ENCODE assay signal across 8 mouse cellular contexts in genomic region chr12:84771981-84772520, GRCm38 (mm10). TPM values are rescaled to one million over a fixed set of nuclear protein-coding genes. Genes with fewer than 3 reads are reported as not detected.
DNase-seq lines count a peak whose midpoint lies in the region; ATAC-seq and TF ChIP-seq lines count a peak whose summit lies in the region.

No protein-coding gene starts in this region.

- peak overlapping the region; percentile 78 for H3K9ac ChIP-seq in CH12.LX (ENCODE audit: insufficient read depth, low read depth)
- peak overlapping the region; percentile 78 for H3K9ac ChIP-seq in forebrain, embryonic 14.5 days (ENCODE audit: low read length)
- peak overlapping the region; percentile 88 for H3K9ac ChIP-seq in liver, postnatal 0 days (replicated peaks)

- under 1% methylated on average over 10 of the region's 10 CpGs for WGBS in forebrain, embryonic 14.5 days
- 4% methylated on average over 10 of the region's 10 CpGs for WGBS in liver, postnatal 0 days (ENCODE audit: insufficient replicate concordance)

- peaks cover 48% of the 10 kb centered on the region for H3K36me3 ChIP-seq in erythroblast, embryonic 14.5 days (ENCODE audit: control insufficient read depth)
- H3K36me3 ChIP-seq in CH12.LX (replicated peaks in 1 of 2; ENCODE audit: control insufficient read depth in 1 of 2, insufficient read depth in 1 of 2, low read length in 1 of 2), result peaks cover 5 to 38% of the 10 kb centered on the region in 2 experiments
- H3K36me3 ChIP-seq in forebrain, embryonic 14.5 days (ENCODE audit: control insufficient read depth, insufficient read depth, low read length), result peaks cover 12% of the 10 kb centered on the region
- H3K36me3 ChIP-seq in liver, postnatal 0 days (replicated peaks; ENCODE audit: insufficient read depth, low read length), result peaks cover 6% of the 10 kb centered on the region; the same call in 1 of the 2 replicates

- peak overlapping the region; percentile 79 for H3K4me3 ChIP-seq in erythroblast, embryonic 14.5 days (replicated peaks)
- H3K4me3 ChIP-seq in CH12.LX (replicated peaks in 1 of 3; ENCODE audit: low read depth in 2 of 3, low read length in 2 of 3, poor library complexity in 1 of 3), result peak overlapping the region; percentile 67 to 95 (median 82)
- H3K4me3 ChIP-seq in forebrain, embryonic 14.5 days (ENCODE audit: low read depth, low read length), result peak overlapping the region; percentile 72
- H3K4me3 ChIP-seq in liver, postnatal 0 days (ENCODE audit: low read depth, low read length), result peak overlapping the region; percentile 95

- TF ChIP-seq POLR2A in CH12.LX (IDR thresholded peaks at IDR 0.05; ENCODE audit: low read depth, low read length), result no peak

- no peak for TF ChIP-seq CTCF in CH12.LX (conservative IDR thresholded peaks at IDR 0.05 in 1 of 2, IDR thresholded peaks at IDR 0.05 in 1 of 2; ENCODE audit: low read depth in 2 of 2, low read length in 2 of 2)
- TF ChIP-seq CTCF in liver, postnatal 0 days (IDR thresholded peaks at IDR 0.05; ENCODE audit: low read depth), result no peak

- H3K27me3 ChIP-seq in erythroblast, embryonic 14.5 days (ENCODE audit: control insufficient read depth), result no peaks in the 10 kb centered on the region
- no peaks in the 10 kb centered on the region for H3K27me3 ChIP-seq in CH12.LX (replicated peaks)
- no peaks in the 10 kb centered on the region for H3K27me3 ChIP-seq in forebrain, embryonic 14.5 days (replicated peaks; ENCODE audit: control insufficient read depth, insufficient read depth, low read length)
- no peaks in the 10 kb centered on the region for H3K27me3 ChIP-seq in liver, postnatal 0 days (ENCODE audit: insufficient read depth, low read length)

- no peak overlapping the region for H3K27ac ChIP-seq in CH12.LX (ENCODE audit: insufficient read depth, low read depth)
- peak overlapping the region; percentile 89 for H3K27ac ChIP-seq in forebrain, embryonic 14.5 days (ENCODE audit: low read depth, low read length)
- peak overlapping the region; percentile 97 for H3K27ac ChIP-seq in liver, postnatal 0 days (ENCODE audit: low read depth)

- ATAC-seq in erythroblast, adult 5-6 weeks (replicated peaks; ENCODE audit: low FRiP score, poor library complexity, severe bottlenecking), result no peak
- ATAC-seq in forebrain, embryonic 14.5 days, result no peak
- no peak for ATAC-seq in liver, postnatal 0 days
- ATAC-seq in megakaryocyte-erythroid progenitor cell, adult 5-6 weeks (replicated peaks; ENCODE audit: low FRiP score, low TSS enrichment, poor library complexity, severe bottlenecking), result no peak

- dilution Hi-C loops in CH12.LX (cut with MboI; ENCODE audit: extremely low pct_ligation_motif_present, extremely low pct_unique_long_range_greater_than_20kb, low sequenced_read_pairs), result no loop called here

- H3K79me2 ChIP-seq in CH12.LX (replicated peaks; ENCODE audit: control insufficient read depth, extremely low read depth, insufficient read depth, poor library complexity, severe bottlenecking), result 0 out of 2 replicates have a peak, but pooled peaks cover 3% of the 10 kb centered on the region

- in situ Hi-C loops in CH12.LX (cut with MboI; ENCODE audit: low pct_ligation_motif_present, low pct_unique_long_range_greater_than_20kb, low sequenced_read_pairs), result no loop called here

- no peak for DNase-seq in CH12.LX (ENCODE audit: extremely low read depth)
- DNase-seq in forebrain, embryonic 14.5 days (ENCODE audit: low spot score), result peak; percentile 49
- DNase-seq in liver, postnatal 0 days, result no peak
- DNase-seq in frontal cortex, postnatal 25 days (ENCODE audit: low spot score in 2 of 2), result no peak
- no peak for DNase-seq in lung, postnatal 10 days

- H3K9me3 ChIP-seq in erythroblast, embryonic 14.5 days (ENCODE audit: control insufficient read depth, low read length), result no peaks in the 10 kb centered on the region
- H3K9me3 ChIP-seq in CH12.LX (replicated peaks; ENCODE audit: low read length), result no peaks in the 10 kb centered on the region
- no peaks in the 10 kb centered on the region for H3K9me3 ChIP-seq in forebrain, embryonic 14.5 days (replicated peaks; ENCODE audit: control insufficient read depth, low read length)
- H3K9me3 ChIP-seq in liver, postnatal 0 days (ENCODE audit: low read length), result no peaks in the 10 kb centered on the region

- no peak for TF ChIP-seq EP300 in CH12.LX (IDR thresholded peaks at IDR 0.05; ENCODE audit: low read length)
- no peak for TF ChIP-seq EP300 in liver, postnatal 0 days (IDR thresholded peaks at IDR 0.05; ENCODE audit: low read depth)

- no peak for TF ChIP-seq RAD21 in CH12.LX (IDR thresholded peaks at IDR 0.05; ENCODE audit: low read depth, low read length)

- peaks cover 54% of the 10 kb centered on the region for H3K4me1 ChIP-seq in erythroblast, embryonic 14.5 days (ENCODE audit: control insufficient read depth)
- peaks cover 16 to 51% of the 10 kb centered on the region in 2 experiments for H3K4me1 ChIP-seq in CH12.LX (ENCODE audit: control insufficient read depth in 1 of 2, insufficient read depth in 2 of 2)
- H3K4me1 ChIP-seq in forebrain, embryonic 14.5 days (ENCODE audit: control insufficient read depth, insufficient read depth, low read length), result peaks cover 23% of the 10 kb centered on the region
- peaks cover 46% of the 10 kb centered on the region for H3K4me1 ChIP-seq in liver, postnatal 0 days (ENCODE audit: insufficient read depth)

- H3K4me2 ChIP-seq in CH12.LX (ENCODE audit: insufficient read depth, low read depth, poor library complexity, severe bottlenecking), result peak overlapping the region; percentile 84
- H3K4me2 ChIP-seq in forebrain, embryonic 14.5 days (ENCODE audit: low read length), result peak overlapping the region; percentile 77
- peak overlapping the region; percentile 90 for H3K4me2 ChIP-seq in liver, postnatal 0 days (ENCODE audit: low read depth, low read length)

TF ChIP-seq in CH12.LX, 34 proteins besides CTCF, POLR2A, EP300 and RAD21:
- no peak for TF ChIP-seq RCOR1 (conservative IDR thresholded peaks at IDR 0.05; ENCODE audit: low read depth, low read length)
- TF ChIP-seq SMC3 (IDR thresholded peaks at IDR 0.05; ENCODE audit: low read depth, low read length), result no peak
- TF ChIP-seq TCF12 (IDR thresholded peaks at IDR 0.05; ENCODE audit: low read depth, low read length), result no peak
- TF ChIP-seq JUN (IDR thresholded peaks at IDR 0.05; ENCODE audit: insufficient read depth, low read depth, low read length), result no peak
- TF ChIP-seq GABPA (IDR thresholded peaks at IDR 0.05; ENCODE audit: insufficient replicate concordance, low read depth, low read length), result no peak
- TF ChIP-seq ZNF384 (IDR thresholded peaks at IDR 0.05; ENCODE audit: low read depth, low read length), result no peak
- TF ChIP-seq ELF1 (IDR thresholded peaks at IDR 0.05; ENCODE audit: low read depth, low read length), result no peak
TF ChIP-seq in CH12.LX: peak in this region for 0.

RNA-seq across cellular contexts. Expression of gene Npc2, which starts 0.9 kb away (rescaled TPM):
- polyA plus RNA-seq in erythroblast, embryonic 14.5 days (2012), result 5.0 TPM in 2 replicates
- total RNA-seq in erythroblast, adult 5-6 weeks (2015; ENCODE audit: low replicate concordance), result 37.2 and 37.7 TPM in 2 replicates
- 26.9 and 30.6 TPM in 2 replicates for total RNA-seq in erythroblast, adult 5-6 weeks (2017; ENCODE audit: low replicate concordance)
- 63.7 and 73.4 TPM in 2 replicates for total RNA-seq in CH12.LX (2012; rRNA removed)
- 97.5 and 98.5 TPM in 2 replicates for total RNA-seq in CH12.LX (2014; rRNA removed)
- 80.3 and 89.0 TPM in 2 replicates for polyA plus RNA-seq in CH12.LX (2012; ENCODE audit: insufficient read length, low read depth)
- 72.5 and 76.4 TPM in 2 replicates for polyA plus RNA-seq in forebrain, embryonic 14.5 days (2014; fragmentation: Nextera tagmentation; extraction: Ambion mirVana)
- polyA plus RNA-seq in liver, postnatal 0 days (2015; fragmentation: Nextera tagmentation; extraction: Ambion mirVana), result 29.7 and 30.0 TPM in 2 replicates
- total RNA-seq in megakaryocyte-erythroid progenitor cell, adult 5-6 weeks (2014; fragmentation: Nextera tagmentation), result 50.9 and 53.2 TPM in 2 replicates
- 34.6 and 41.4 TPM in 2 replicates for total RNA-seq in megakaryocyte-erythroid progenitor cell, adult 5-6 weeks (2017)

RNA-seq across cellular contexts. Expression of gene Isca2, which starts 1.0 kb away (rescaled TPM):
- 9.7 and 10.3 TPM in 2 replicates for polyA plus RNA-seq in erythroblast, embryonic 14.5 days (2012)
- 94.7 and 120 TPM in 2 replicates for total RNA-seq in erythroblast, adult 5-6 weeks (2015; ENCODE audit: low replicate concordance)
- total RNA-seq in erythroblast, adult 5-6 weeks (2017; ENCODE audit: low replicate concordance), result 35.5 and 49.8 TPM in 2 replicates
- total RNA-seq in CH12.LX (2012; rRNA removed) (59.1 and 59.7 TPM in 2 replicates), CH12.LX (2014; rRNA removed) (75.3 and 90.4 TPM in 2 replicates)
- 50.4 and 55.1 TPM in 2 replicates for polyA plus RNA-seq in CH12.LX (2012; ENCODE audit: insufficient read length, low read depth)
- 137 and 163 TPM in 2 replicates for polyA plus RNA-seq in forebrain, embryonic 14.5 days (2014; fragmentation: Nextera tagmentation; extraction: Ambion mirVana)
- polyA plus RNA-seq in liver, postnatal 0 days (2015; fragmentation: Nextera tagmentation; extraction: Ambion mirVana), result 97.5 and 99.9 TPM in 2 replicates
- 178 and 198 TPM in 2 replicates for total RNA-seq in megakaryocyte-erythroid progenitor cell, adult 5-6 weeks (2014; fragmentation: Nextera tagmentation)
- 66.4 and 79.4 TPM in 2 replicates for total RNA-seq in megakaryocyte-erythroid progenitor cell, adult 5-6 weeks (2017)
